29 mouse cellular contexts compared by ENCODE assay signal in genomic region chr10:68140306-68140705, GRCm38 (mm10).
DNase-seq lines count a peak whose midpoint lies in the region; ATAC-seq and TF ChIP-seq lines count a peak whose summit lies in the region.
"Had no signal": no experiment of that assay in that cellular context is flagged by ENCODE, and none has a peak within 500 bp of the region (broad histone marks: within the 10 kb centered on the region; RNA-seq: fewer than 3 reads in every experiment).

No protein-coding gene starts in this region.

- TF ChIP-seq POLR2A in bone marrow macrophage, adult 2 months (IDR thresholded peaks at IDR 0.05; ENCODE audit: borderline replicate concordance, low read depth, low read length) = no peak
- TF ChIP-seq POLR2A in brain, embryonic 14.5 days (IDR thresholded peaks at IDR 0.05; ENCODE audit: borderline replicate concordance, extremely low read depth, insufficient read depth, insufficient read length, poor library complexity, severe bottlenecking) = no peak

- no peaks in the 10 kb centered on the region for H3K9me3 ChIP-seq in heart, postnatal 0 days (replicated peaks; ENCODE audit: control insufficient read depth, low read length)
- H3K9me3 ChIP-seq: heart, embryonic 12.5 days; hindbrain, embryonic 13.5 days; limb, embryonic 13.5 days; megakaryocyte, embryonic 14.5 days; neural tube, embryonic 15.5 days had no signal

- no peak for TF ChIP-seq CTCF in heart, postnatal 0 days (IDR thresholded peaks at IDR 0.05; ENCODE audit: low read depth)
- TF ChIP-seq CTCF in bone marrow macrophage, adult 2 months (IDR thresholded peaks at IDR 0.05; ENCODE audit: low read depth, low read length) = no peak
- TF ChIP-seq CTCF in brain, embryonic 14.5 days (IDR thresholded peaks at IDR 0.05; ENCODE audit: borderline replicate concordance, extremely low read depth, insufficient read depth, insufficient read length) = no peak

- H3K27me3 ChIP-seq in heart, postnatal 0 days (ENCODE audit: control insufficient read depth, insufficient read depth, low read length) = no peaks in the 10 kb centered on the region
- H3K27me3 ChIP-seq: forebrain, embryonic 12.5 days; heart, embryonic 12.5 days; hindbrain, embryonic 13.5 days; limb, embryonic 13.5 days; midbrain, embryonic 13.5 days; neural tube, embryonic 15.5 days had no signal

- 67% methylated on average over 6 of the region's 6 CpGs for WGBS in heart, postnatal 0 days

- H3K4me1 ChIP-seq in heart, postnatal 0 days (ENCODE audit: control insufficient read depth, insufficient read depth) = peaks cover 16% of the 10 kb centered on the region
- peaks cover 37% of the 10 kb centered on the region for H3K4me1 ChIP-seq in bone marrow macrophage, adult 2 months (ENCODE audit: control insufficient read depth, insufficient read depth, low read length)

- peak overlapping the region; percentile 44; the same call in 1 of the 2 replicates for H3K27ac ChIP-seq in heart, postnatal 0 days (ENCODE audit: low read depth)
- peak overlapping the region; percentile 65 for H3K27ac ChIP-seq in bone marrow macrophage, adult 2 months (ENCODE audit: insufficient read depth, low read depth, low read length)
- H3K27ac ChIP-seq: forebrain, embryonic 12.5 days; limb, embryonic 13.5 days; midbrain, embryonic 13.5 days; neural tube, embryonic 15.5 days had no signal

- H3K4me3 ChIP-seq in heart, postnatal 0 days (ENCODE audit: low read depth, low read length) = no peak overlapping the region
- no peak overlapping the region for H3K4me3 ChIP-seq in bone marrow macrophage, adult 2 months (ENCODE audit: insufficient read depth, low read length)
- H3K4me3 ChIP-seq: forebrain, embryonic 12.5 days; heart, embryonic 12.5 days; hindbrain, embryonic 13.5 days; limb, embryonic 13.5 days; megakaryocyte, embryonic 14.5 days; midbrain, embryonic 13.5 days; neural tube, embryonic 15.5 days had no signal

- no peak for TF ChIP-seq EP300 in heart, postnatal 0 days (IDR thresholded peaks at IDR 0.05; ENCODE audit: low read depth)

- H3K36me3 ChIP-seq in heart, postnatal 0 days (replicated peaks; ENCODE audit: control insufficient read depth, insufficient read depth, low read length) = no peaks in the 10 kb centered on the region
- H3K36me3 ChIP-seq: forebrain, embryonic 12.5 days; neural tube, embryonic 15.5 days had no signal

- DNase-seq in heart, postnatal 0 days (ENCODE audit: low spot score) = no peak
- no peak for DNase-seq in heart, adult 11 months
- DNase-seq in kidney, postnatal 10 days = peak; percentile 44
- no peak for DNase-seq in kidney, adult 9 months
- peak; percentile 33 for DNase-seq in brain, embryonic 14.5 days (ENCODE audit: low read depth)
- no peak for DNase-seq in right cerebral cortex, postnatal 14 days
- DNase-seq: adrenal gland, postnatal 25 days; B cell, adult 2 months; cerebellum, adult 11 months; cerebellum, adult 9-10 months; cerebellum, postnatal 36 days; gastrocnemius, postnatal 10 days; kidney, adult 8-10 months; lung, postnatal 10 days; retina, postnatal 1 day; right cerebral cortex, postnatal 25 days; spleen, adult 18-20 months; thymus, postnatal 14 days had no signal

- no peak overlapping the region for H3K4me2 ChIP-seq in heart, postnatal 0 days (ENCODE audit: low read depth, low read length)
- H3K4me2 ChIP-seq: forebrain, embryonic 12.5 days; heart, embryonic 12.5 days; hindbrain, embryonic 13.5 days; limb, embryonic 13.5 days; liver, embryonic 11.5 days; midbrain, embryonic 13.5 days; neural tube, embryonic 15.5 days had no signal

- H3K9ac ChIP-seq in heart, postnatal 0 days (replicated peaks; ENCODE audit: low read depth, low read length) = no peak overlapping the region
- H3K9ac ChIP-seq: forebrain, embryonic 12.5 days; forebrain, postnatal 0 days; heart, embryonic 12.5 days; hindbrain, embryonic 13.5 days; limb, embryonic 13.5 days; midbrain, embryonic 13.5 days; neural tube, embryonic 15.5 days had no signal

- no peak for ATAC-seq in heart, postnatal 0 days (ENCODE audit: insufficient read depth, low read depth)
- ATAC-seq in inflammation-experienced regulatory T-cells, adult 6 months = no peak
- ATAC-seq: forebrain, postnatal 0 days; midbrain, embryonic 13.5 days had no signal

Comparison
In these comparisons a context has a peak if more than half of its experiments do, and no peak if none do; other contexts are left out.
1. DNase-seq: peak in kidney, postnatal 10 days (single experiment) and brain, embryonic 14.5 days (single experiment); none in heart, postnatal 0 days (single experiment), heart, adult 11 months (single experiment), kidney, adult 9 months (single experiment) and right cerebral cortex, postnatal 14 days (single experiment).